Mouse (Mus musculus) left cerebral cortex, adult 18-20 months (tissue): ENCODE data around the gene Ppm1h. TPM values are rescaled to one million over a fixed set of nuclear protein-coding genes. Genes with fewer than 3 reads are reported as not detected.

ENCODE experiments used
- DNase-seq, 2 experiments: peaks; one replicate each; pipeline ENCODE4 v3.0.0; 2021 to 2022; ENCODE audit warnings: low spot score in 2 of 2, mixed read lengths in 1 of 2
- total RNA-seq, 2 experiments: library from RNA; stranded (reverse); gene quantifications; 2 replicates each; pipeline ENCODE4 v1.2.3; 2021

Ppm1h gene
- total RNA-seq, 2 experiments from 2014 or later: 87.4 to 88.5 TPM

GRCm38 (mm10) chr10:122886916-122887527 is 208.5 kb downstream of the Ppm1h start:
- DNase-seq: no peak

GRCm38 (mm10) chr10:122887528-122888183 is 209.1 kb downstream of the Ppm1h start:
- no peak for DNase-seq

GRCm38 (mm10) chr10:122890682-122891350 is 212.3 kb downstream of the Ppm1h start:
- DNase-seq: no peak

GRCm38 (mm10) chr10:122891461-122891860 is 212.9 kb downstream of the Ppm1h start:
- no peak for DNase-seq

- peak in 1 of 2 experiments; percentile 41 for DNase-seq
Observed at GRCm38 (mm10) chr10:122894555-122895069, 216.1 kb downstream of the Ppm1h start.

GRCm38 (mm10) chr10:122895121-122895770 is 216.7 kb downstream of the Ppm1h start:
- DNase-seq: no peak

GRCm38 (mm10) chr10:122899971-122900370 is 221.4 kb downstream of the Ppm1h start:
- no peak for DNase-seq

- DNase-seq: no peak
Observed at GRCm38 (mm10) chr10:122900466-122900865, 221.9 kb downstream of the Ppm1h start.

GRCm38 (mm10) chr10:122901379-122901778 is 222.8 kb downstream of the Ppm1h start:
- no peak for DNase-seq

- DNase-seq: no peak
Observed at GRCm38 (mm10) chr10:122909406-122910032, 231.0 kb downstream of the Ppm1h start.

- no peak for DNase-seq
Observed at GRCm38 (mm10) chr10:122910798-122911225, 232.2 kb downstream of the Ppm1h start.

- no peak for DNase-seq
Observed at GRCm38 (mm10) chr10:122911668-122912067, 233.1 kb downstream of the Ppm1h start.

GRCm38 (mm10) chr10:122912086-122912690 is 233.6 kb downstream of the Ppm1h start:
- DNase-seq: no peak

GRCm38 (mm10) chr10:122912701-122913368 is 234.3 kb downstream of the Ppm1h start:
- DNase-seq: peak; percentile 44 to 69

- DNase-seq: no peak
Observed at GRCm38 (mm10) chr10:122913393-122913792, 234.8 kb downstream of the Ppm1h start.

GRCm38 (mm10) chr10:122915905-122916304 is 237.3 kb downstream of the Ppm1h start:
- no peak for DNase-seq

- no peak for DNase-seq
Observed at GRCm38 (mm10) chr10:122917648-122918324, 239.2 kb downstream of the Ppm1h start.

- DNase-seq: no peak
Observed at GRCm38 (mm10) chr10:122918325-122918694, 239.7 kb downstream of the Ppm1h start.

GRCm38 (mm10) chr10:122918754-122919153 is 240.2 kb downstream of the Ppm1h start:
- no peak for DNase-seq

- DNase-seq: no peak
Observed at GRCm38 (mm10) chr10:122919416-122919815, 240.9 kb downstream of the Ppm1h start.
